Mouse (Mus musculus) stomach, postnatal 0 days (tissue): ENCODE measurements around the gene Tfcp2.

Source experiments
- CTCF ChIP-seq: IDR thresholded peaks from 2 replicates; pipeline ENCODE4 v1.5.1; 2016; ENCODE audit warnings: antibody characterized with exemption, low read depth, mild to moderate bottlenecking, moderate library complexity
- EP300 ChIP-seq: optimal IDR thresholded peaks from 2 replicates; pipeline ENCODE3; 2016; ENCODE audit warnings: antibody characterized with exemption

DNA sequence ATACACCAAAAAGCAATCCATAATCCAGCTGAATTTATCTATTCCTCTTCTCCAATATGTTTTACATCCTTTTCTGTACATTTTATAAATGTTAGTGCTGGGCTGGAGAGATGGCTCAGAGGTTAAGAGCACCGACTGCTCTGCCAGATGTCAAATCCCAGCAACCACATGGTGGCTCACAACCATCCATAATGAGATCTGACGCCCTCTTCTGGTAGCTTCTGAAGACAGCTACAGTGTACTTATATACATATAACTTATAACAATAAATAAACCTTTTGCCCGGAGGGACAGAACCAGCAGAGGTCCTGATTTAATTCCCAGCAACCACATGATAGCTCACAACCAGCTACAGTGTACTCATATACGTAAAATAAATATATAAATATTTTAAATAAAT, 103.2 kb downstream of the Tfcp2 start:
- TF ChIP-seq CTCF (0 out of 2 replicates have a peak, but pooled peaks have one; percentile 22), EP300 (no peak)
